Mouse (Mus musculus) ES-E14 (cell line): ENCODE measurements at regions not wholly inside any gene's neighbourhood (a gene's known extent, or its start where the extent isn't known, plus 50 kb on each side); places are given as distances from the start of the nearest gene placed in this dataset.

Experiments
- CHD2 ChIP-seq: IDR thresholded peaks from 2 replicates; pipeline ENCODE4 v1.6.1; 2014; ENCODE audit warnings: mild to moderate bottlenecking, low read depth, low read length, inconsistent platforms
- HCFC1 ChIP-seq: IDR thresholded peaks from 2 replicates; pipeline ENCODE4 v1.6.1; 2012; ENCODE audit warnings: low read length, inconsistent platforms, borderline replicate concordance; ENCODE audit not compliant: insufficient read depth
- MAFK ChIP-seq: IDR thresholded peaks from 2 replicates; pipeline ENCODE4 v1.6.1; 2014; ENCODE audit warnings: mild to moderate bottlenecking, low read depth, low read length, inconsistent platforms; ENCODE audit not compliant: insufficient read depth
- ZC3H11A ChIP-seq: IDR thresholded peaks from 2 replicates; pipeline ENCODE4 v1.6.1; 2012; ENCODE audit warnings: low read depth, mild to moderate bottlenecking, inconsistent platforms, low read length, borderline replicate concordance
- ZNF384 ChIP-seq: IDR thresholded peaks from 2 replicates; pipeline ENCODE4 v1.6.1; 2012; ENCODE audit warnings: low read depth, low read length, inconsistent platforms

DNA sequence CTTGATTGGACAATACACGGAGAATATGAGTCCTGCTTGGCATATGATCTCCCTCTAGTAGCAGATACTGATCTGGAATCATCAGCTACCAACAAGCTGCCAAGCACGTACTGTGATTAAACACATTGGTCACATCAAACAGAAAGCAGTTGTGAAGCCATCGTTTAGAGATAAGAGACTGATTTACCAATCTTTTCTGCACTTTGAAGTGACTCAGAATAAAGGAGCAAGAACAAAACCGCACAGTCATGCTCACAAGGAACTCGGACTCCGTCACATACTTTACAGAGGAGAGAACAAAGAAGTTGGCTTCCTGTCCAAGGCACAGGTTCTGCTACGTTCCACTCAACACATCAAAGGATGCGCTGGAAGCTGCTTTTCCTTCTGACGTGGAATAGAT lies 91.1 kb upstream of the Zc3h12c start:
- TF ChIP-seq HCFC1: no peak
- TF ChIP-seq MAFK: peak; percentile 47; the same call in 1 of the 2 replicates
- no peak for TF ChIP-seq ZC3H11A
- TF ChIP-seq CHD2: no peak
- TF ChIP-seq ZNF384: no peak
